Comparison of ENCODE assay signal across 8 mouse cellular contexts in genomic region chr17:51178491-51179194, GRCm38 (mm10). TPM values are rescaled to one million over a fixed set of nuclear protein-coding genes. Genes with fewer than 3 reads are reported as not detected.
DNase-seq lines count a peak whose midpoint lies in the region; ATAC-seq lines count a peak whose summit lies in the region.

No protein-coding gene starts in this region.

- WGBS in forebrain, embryonic 10.5 days: under 1% methylated on average over 55 of the region's 59 CpGs
- under 1% methylated on average over 53 of the region's 59 CpGs for WGBS in heart, embryonic 15.5 days
- WGBS in liver, embryonic 13.5 days (ENCODE audit: insufficient replicate concordance): under 1% methylated on average over 57 of the region's 59 CpGs
- 0% methylated on average over 46 of the region's 59 CpGs for WGBS in stomach, embryonic 14.5 days

- peak overlapping the region; percentile 76 for H3K4me2 ChIP-seq in heart, embryonic 15.5 days
- peak overlapping the region; percentile 88 for H3K4me2 ChIP-seq in liver, embryonic 13.5 days
- peak overlapping the region; percentile 62 for H3K4me2 ChIP-seq in stomach, embryonic 14.5 days (replicated peaks; ENCODE audit: low read depth, low read length)

- H3K36me3 ChIP-seq in forebrain, embryonic 10.5 days (replicated peaks): no peaks in the 10 kb centered on the region
- no peaks in the 10 kb centered on the region for H3K36me3 ChIP-seq in heart, embryonic 15.5 days
- H3K36me3 ChIP-seq in liver, embryonic 13.5 days: no peaks in the 10 kb centered on the region
- no peaks in the 10 kb centered on the region for H3K36me3 ChIP-seq in stomach, embryonic 14.5 days (ENCODE audit: control insufficient read depth, insufficient read depth, low read length)

- H3K4me3 ChIP-seq in forebrain, embryonic 10.5 days: peak overlapping the region; percentile 85
- peak overlapping the region; percentile 75 for H3K4me3 ChIP-seq in heart, embryonic 15.5 days
- H3K4me3 ChIP-seq in liver, embryonic 13.5 days (replicated peaks): peak overlapping the region; percentile 85
- peak overlapping the region; percentile 59 for H3K4me3 ChIP-seq in stomach, embryonic 14.5 days (ENCODE audit: low read depth, low read length)

- peaks cover 10% of the 10 kb centered on the region for H3K4me1 ChIP-seq in forebrain, embryonic 10.5 days
- H3K4me1 ChIP-seq in heart, embryonic 15.5 days (replicated peaks): peaks cover 10% of the 10 kb centered on the region
- H3K4me1 ChIP-seq in liver, embryonic 13.5 days (replicated peaks): peaks cover 16% of the 10 kb centered on the region
- no peaks in the 10 kb centered on the region for H3K4me1 ChIP-seq in stomach, embryonic 14.5 days (ENCODE audit: control insufficient read depth, insufficient read depth, low read length)

- H3K9me3 ChIP-seq in forebrain, embryonic 10.5 days: no peaks in the 10 kb centered on the region
- no peaks in the 10 kb centered on the region for H3K9me3 ChIP-seq in heart, embryonic 15.5 days (replicated peaks)
- no peaks in the 10 kb centered on the region for H3K9me3 ChIP-seq in liver, embryonic 13.5 days (replicated peaks)
- H3K9me3 ChIP-seq in stomach, embryonic 14.5 days (ENCODE audit: control insufficient read depth, low read depth, low read length): no peaks in the 10 kb centered on the region

- peak; percentile 18 to 38 for DNase-seq in CD8-positive naive resting alpha-beta T cell, adult 2 months (ENCODE audit: low read depth in 2 of 2, low spot score in 2 of 2)
- DNase-seq in c-Kit-negative CD71-positive TER-119-positive erythroid progenitor cells, embryonic 14.5 days (ENCODE audit: low read depth, low spot score): peak; percentile 42
- DNase-seq in forebrain, embryonic 10.5 days (ENCODE audit: extremely low spot score, low spot score): peak; percentile 75
- peak; percentile 79 for DNase-seq in kidney, postnatal 14 days
- DNase-seq in liver, embryonic 13.5 days: peak; percentile 59
- DNase-seq in natural killer cell, adult 2 months (ENCODE audit: low spot score in 2 of 2): peak; percentile 13 to 43

- ATAC-seq in heart, embryonic 15.5 days (replicated peaks; ENCODE audit: insufficient number of reproducible peaks, insufficient read depth, low FRiP score, low read depth): peak; percentile 76
- ATAC-seq in liver, embryonic 13.5 days (ENCODE audit: low read depth): peak; percentile 80
- peak; percentile 83 for ATAC-seq in stomach, embryonic 14.5 days (ENCODE audit: insufficient number of reproducible peaks, insufficient read depth, low FRiP score, low read depth)

- H3K27me3 ChIP-seq in forebrain, embryonic 10.5 days (ENCODE audit: poor library complexity, severe bottlenecking): no peaks in the 10 kb centered on the region
- no peaks in the 10 kb centered on the region for H3K27me3 ChIP-seq in heart, embryonic 15.5 days
- no peaks in the 10 kb centered on the region for H3K27me3 ChIP-seq in liver, embryonic 13.5 days
- H3K27me3 ChIP-seq in stomach, embryonic 14.5 days (ENCODE audit: control insufficient read depth, insufficient read depth, low read length): no peaks in the 10 kb centered on the region

- H3K9ac ChIP-seq in heart, embryonic 15.5 days: peak overlapping the region; percentile 88
- peak overlapping the region; percentile 94 for H3K9ac ChIP-seq in liver, embryonic 13.5 days
- H3K9ac ChIP-seq in stomach, embryonic 14.5 days (replicated peaks; ENCODE audit: low read depth, low read length): peak overlapping the region; percentile 67

- peak overlapping the region; percentile 100 for H3K27ac ChIP-seq in forebrain, embryonic 10.5 days
- H3K27ac ChIP-seq in heart, embryonic 15.5 days: peak overlapping the region; percentile 98
- peak overlapping the region; percentile 95 for H3K27ac ChIP-seq in liver, embryonic 13.5 days
- peak overlapping the region; percentile 98 for H3K27ac ChIP-seq in stomach, embryonic 14.5 days (ENCODE audit: low read length)

RNA-seq across cellular contexts. Expression of gene Tbc1d5, which starts 0.5 kb away (rescaled TPM):
- polyA plus RNA-seq in forebrain, embryonic 10.5 days (2016; fragmentation: Nextera tagmentation; extraction: Ambion mirVana): 11.0 and 11.5 TPM in 2 replicates
- polyA plus RNA-seq in heart, embryonic 15.5 days (2015; fragmentation: Nextera tagmentation; extraction: Ambion mirVana): 7.8 and 9.6 TPM in 2 replicates
- polyA plus RNA-seq in liver, embryonic 13.5 days (2015; fragmentation: Nextera tagmentation; extraction: Ambion mirVana): 3.6 and 4.5 TPM in 2 replicates
- polyA plus RNA-seq in stomach, embryonic 14.5 days (2014; fragmentation: Nextera tagmentation; extraction: Ambion mirVana): 14.3 and 14.8 TPM in 2 replicates

Comparison
In these comparisons a context has a peak if more than half of its experiments do, and no peak if none do; other contexts are left out.
1. Peak in every context shown above with its lines: DNase-seq, ATAC-seq, H3K4me3 ChIP-seq and H3K27ac ChIP-seq.
2. DNase-seq: peak in every context shown above with its lines; median percentile 79 in kidney, postnatal 14 days; 75 in forebrain, embryonic 10.5 days; 59 in liver, embryonic 13.5 days; 42 in c-Kit-negative CD71-positive TER-119-positive erythroid progenitor cells, embryonic 14.5 days; 28 in CD8-positive naive resting alpha-beta T cell, adult 2 months; 28 in natural killer cell, adult 2 months.